Mouse (Mus musculus): Measurements from ENCODE around the gene Lzts3. TPM values are rescaled to one million over a fixed set of nuclear protein-coding genes. Genes with fewer than 3 reads are reported as not detected.

The Lzts3 gene
- polyA plus RNA-seq, 1 experiment from 2014 or later, result 1.0 TPM

DNA sequence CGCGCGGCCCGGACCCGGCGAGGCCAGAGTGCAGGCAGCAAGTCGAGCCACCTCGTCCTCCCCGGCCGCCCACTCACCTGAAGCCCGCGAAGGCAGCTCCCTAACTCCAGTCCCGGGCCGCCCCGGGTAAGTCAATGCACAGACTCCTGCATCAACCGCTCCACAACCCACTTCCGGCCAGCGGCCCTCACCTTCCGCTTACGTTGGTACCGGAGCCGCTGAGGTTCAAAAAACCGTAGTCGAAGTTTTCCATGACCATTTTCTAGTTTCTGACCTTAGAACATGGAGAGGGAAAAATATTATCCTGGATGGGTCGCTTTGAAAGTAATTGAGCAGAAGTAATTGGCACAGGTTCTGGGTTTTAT lies 12.8 kb downstream of the Lzts3 start, which contains the start of the genes Fastkd5 and Ubox5:
Gene Fastkd5, minus strand, starts transcription at position 189 of the 365 bp plus-strand sequence.
Gene Ubox5, minus strand, starts transcription at position 200 of the 365 bp plus-strand sequence.
- H3K4me2 ChIP-seq, result peak within 1 kb of the TSS; percentile 74
- ATAC-seq (ENCODE audit: insufficient read depth), result peak; percentile 86

DNA sequence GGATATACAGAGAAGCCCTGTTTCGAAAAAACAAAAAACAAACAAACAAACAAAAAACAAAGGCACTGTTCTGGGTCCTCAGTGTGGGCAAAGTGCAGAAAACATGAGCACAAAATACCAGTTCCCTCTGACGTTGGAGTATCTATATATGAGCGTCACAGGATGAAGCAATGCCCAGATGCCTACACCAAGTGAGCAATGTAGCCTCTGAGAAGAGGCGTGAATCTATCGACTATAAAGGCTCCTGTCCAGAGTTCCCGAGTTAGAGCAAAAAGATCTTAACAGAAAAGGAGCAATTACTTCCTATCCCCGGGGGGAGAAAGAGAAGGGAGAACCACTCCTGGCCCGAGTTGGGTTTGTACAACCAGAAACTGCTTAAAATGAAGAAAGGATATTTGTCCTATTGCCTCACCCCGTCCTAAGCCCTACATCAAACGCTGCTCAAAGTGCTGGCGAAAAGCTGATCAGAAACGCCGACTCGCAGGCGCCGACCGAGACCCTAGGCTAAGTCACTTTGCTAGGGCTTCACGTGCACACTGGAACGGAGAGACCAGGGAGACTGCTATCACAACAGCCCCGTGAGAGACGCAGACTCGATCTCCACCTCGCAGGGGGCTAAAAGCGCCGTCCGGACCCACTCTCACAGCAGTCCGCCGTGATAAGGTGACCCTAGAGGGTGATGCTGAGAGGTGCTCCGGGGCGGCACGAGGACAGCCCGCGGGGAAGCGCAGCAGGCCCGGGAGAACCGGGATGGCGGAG lies 13.3 kb downstream of the Lzts3 start:
- Histone ChIP-seq H3K36me3 (ENCODE audit: insufficient read depth) (peaks cover 17% of the 10 kb centered on the region), H3K9ac (peak overlapping the region; percentile 94), H3K27ac (ENCODE audit: low read depth) (peak overlapping the region; percentile 75), H3K9me3 (ENCODE audit: low read depth, low read length) (no peaks in the 10 kb centered on the region), H3K4me1 (ENCODE audit: insufficient read depth) (peaks cover 6% of the 10 kb centered on the region; the same call in 1 of the 2 replicates), H3K4me2 (peak overlapping the region; percentile 74), H3K4me3 (ENCODE audit: low read depth, low read length) (peak overlapping the region; percentile 95), H3K27me3 (ENCODE audit: insufficient read depth, low read length) (peaks cover 11% of the 10 kb centered on the region)
- DNase-seq, result peak; percentile 19
- peak; percentile 68 for ATAC-seq (ENCODE audit: insufficient read depth)
- no peak for TF ChIP-seq CTCF (IDR thresholded peaks at IDR 0.05; ENCODE audit: low read depth)
- WGBS, result 1% methylated on average over 37 of the region's 37 CpGs

More for the DNA sequence above, 12.8 kb downstream of the Lzts3 start, which contains the start of the genes Fastkd5 and Ubox5:
- TF ChIP-seq CTCF (IDR thresholded peaks at IDR 0.05; ENCODE audit: low read depth), result no peak
- Histone ChIP-seq H3K9me3 (ENCODE audit: low read depth, low read length) (no peaks in the 10 kb centered on the region), H3K4me3 (ENCODE audit: low read depth, low read length) (peak within 1 kb of the TSS; percentile 95), H3K36me3 (ENCODE audit: insufficient read depth) (peaks cover 17% of the 10 kb centered on the region), H3K27ac (ENCODE audit: low read depth) (peak within 1 kb of the TSS; percentile 75), H3K27me3 (ENCODE audit: insufficient read depth, low read length) (peaks cover 17% of the 10 kb centered on the region), H3K9ac (peak within 1 kb of the TSS; percentile 94), H3K4me1 (ENCODE audit: insufficient read depth) (peaks cover 11% of the 10 kb centered on the region)
- DNase-seq, result peak; percentile 97
- under 1% methylated on average over 25 of the region's 25 CpGs for WGBS

DNA sequence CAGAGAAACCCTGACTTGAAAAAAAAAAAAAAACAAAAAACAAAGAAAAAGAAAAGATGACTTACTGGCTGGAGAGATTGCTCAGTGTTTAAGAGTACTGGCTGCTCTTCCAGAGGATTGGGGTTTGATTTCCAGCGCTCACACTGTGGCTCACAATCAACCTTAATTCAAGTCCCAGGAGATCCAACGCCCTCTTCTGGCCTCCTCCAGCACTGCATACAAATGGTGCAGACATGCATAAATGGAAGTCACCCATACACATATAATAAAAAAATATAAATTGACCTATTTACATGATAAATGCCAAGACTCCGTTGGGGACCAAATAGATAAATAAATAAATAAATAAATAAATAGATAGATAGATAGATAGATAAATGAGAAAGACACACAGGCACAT lies 14.2 kb downstream of the Lzts3 start:
- H3K4me3 ChIP-seq (ENCODE audit: low read depth, low read length), result peak overlapping the region; percentile 95; the same call in 1 of the 2 replicates
- no peak overlapping the region for H3K27ac ChIP-seq (ENCODE audit: low read depth)
- peak overlapping the region; percentile 74 for H3K4me2 ChIP-seq
- H3K4me1 ChIP-seq (ENCODE audit: insufficient read depth), result peaks cover 6% of the 10 kb centered on the region; the same call in 1 of the 2 replicates
- H3K36me3 ChIP-seq (ENCODE audit: insufficient read depth), result peaks cover 24% of the 10 kb centered on the region
- 52% methylated on average over 3 of the region's 3 CpGs for WGBS
- peak; percentile 29 for TF ChIP-seq CTCF (IDR thresholded peaks at IDR 0.05; ENCODE audit: low read depth)
- no peaks in the 10 kb centered on the region for H3K9me3 ChIP-seq (ENCODE audit: low read depth, low read length)
- ATAC-seq (ENCODE audit: insufficient read depth) (no peak), DNase-seq (no peak)
- peaks cover 4% of the 10 kb centered on the region; the same call in 1 of the 2 replicates for H3K27me3 ChIP-seq (ENCODE audit: insufficient read depth, low read length)
- H3K9ac ChIP-seq, result peak overlapping the region; percentile 94; the same call in 1 of the 2 replicates

DNA sequence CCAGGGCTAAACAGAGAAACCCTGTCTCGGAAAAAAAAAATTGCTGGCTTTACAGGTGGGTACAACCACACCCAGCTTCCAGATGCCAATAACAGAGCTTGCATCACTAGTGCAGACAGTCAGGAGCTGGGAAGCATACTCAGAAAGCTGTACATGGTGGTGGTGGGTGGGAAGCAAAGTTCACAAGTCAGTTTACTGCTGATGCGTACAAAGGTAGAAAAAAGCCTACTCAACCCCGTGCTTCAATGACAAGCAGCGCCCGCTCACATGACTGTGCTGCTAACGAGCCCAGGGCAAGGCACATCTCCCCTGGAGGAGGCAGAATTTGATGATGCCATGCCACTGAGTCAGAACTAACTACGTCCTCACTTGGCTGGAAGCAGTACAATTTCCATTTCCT lies 23.6 kb downstream of the Lzts3 start:
- no peak overlapping the region for H3K27ac ChIP-seq (ENCODE audit: low read depth)
- no peak overlapping the region for H3K4me3 ChIP-seq (ENCODE audit: low read depth, low read length)
- WGBS, result 93% methylated on average over 7 of the region's 7 CpGs
- ATAC-seq (ENCODE audit: insufficient read depth), result no peak
- no peaks in the 10 kb centered on the region for H3K9me3 ChIP-seq (ENCODE audit: low read depth, low read length)
- H3K27me3 ChIP-seq (ENCODE audit: insufficient read depth, low read length), result no peaks in the 10 kb centered on the region
- no peak for TF ChIP-seq CTCF (IDR thresholded peaks at IDR 0.05; ENCODE audit: low read depth)
- no peak overlapping the region for H3K4me2 ChIP-seq
- H3K4me1 ChIP-seq (ENCODE audit: insufficient read depth), result no peaks in the 10 kb centered on the region
- H3K36me3 ChIP-seq (ENCODE audit: insufficient read depth), result peaks cover 48% of the 10 kb centered on the region
- no peak for DNase-seq
- H3K9ac ChIP-seq, result no peak overlapping the region

DNA sequence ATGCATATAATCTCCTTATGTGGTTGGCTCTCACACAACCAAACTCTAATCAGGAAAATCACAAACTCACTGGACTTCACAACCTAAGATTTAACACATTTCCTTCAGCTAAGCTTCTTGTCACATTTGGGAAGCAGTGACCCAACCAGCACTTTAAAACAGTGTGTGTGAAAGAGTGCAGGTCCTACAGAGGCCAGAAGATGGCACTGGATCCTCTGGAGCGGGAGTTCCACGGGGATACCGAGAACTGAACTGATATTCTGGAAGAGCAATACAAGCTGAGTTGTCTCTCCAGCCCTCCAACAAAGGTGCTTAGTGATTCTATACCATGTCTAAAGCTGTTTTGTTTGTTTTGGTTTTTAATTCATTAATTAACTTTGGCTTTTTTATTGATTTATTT lies 29.5 kb downstream of the Lzts3 start:
- no peak overlapping the region for H3K27ac ChIP-seq (ENCODE audit: low read depth)
- WGBS, result 53% methylated on average over 3 of the region's 3 CpGs
- no peak overlapping the region for H3K9ac ChIP-seq
- H3K36me3 ChIP-seq (ENCODE audit: insufficient read depth), result peaks cover 50% of the 10 kb centered on the region
- no peak for ATAC-seq (ENCODE audit: insufficient read depth)
- H3K9me3 ChIP-seq (ENCODE audit: low read depth, low read length), result no peaks in the 10 kb centered on the region
- H3K4me1 ChIP-seq (ENCODE audit: insufficient read depth), result no peaks in the 10 kb centered on the region
- no peak overlapping the region for H3K4me3 ChIP-seq (ENCODE audit: low read depth, low read length)
- peak; percentile 52 for TF ChIP-seq CTCF (IDR thresholded peaks at IDR 0.05; ENCODE audit: low read depth)
- H3K4me2 ChIP-seq, result no peak overlapping the region
- no peaks in the 10 kb centered on the region for H3K27me3 ChIP-seq (ENCODE audit: insufficient read depth, low read length)
- peak; percentile 55 for DNase-seq

DNA sequence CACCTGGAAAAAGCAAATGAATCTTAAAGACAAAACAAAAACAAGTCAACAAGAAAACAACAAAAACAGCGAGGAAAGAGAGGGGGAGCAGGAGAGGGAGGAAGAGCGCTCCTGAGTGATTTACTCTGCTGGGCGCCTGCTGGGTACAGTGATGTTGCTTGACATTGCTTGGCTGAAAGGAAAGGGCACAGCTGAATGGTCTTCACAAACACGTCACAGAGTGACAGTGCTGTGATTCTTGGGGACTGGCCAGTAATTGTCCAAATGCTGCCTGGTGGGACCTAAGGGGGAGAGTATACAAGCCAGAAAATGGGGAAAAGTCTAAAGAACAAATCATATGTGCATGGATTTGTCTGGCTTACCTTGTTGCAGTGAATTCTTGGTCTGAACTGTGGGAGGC lies 40.4 kb downstream of the Lzts3 start:
- H3K4me2 ChIP-seq, result no peak overlapping the region
- no peak for TF ChIP-seq CTCF (IDR thresholded peaks at IDR 0.05; ENCODE audit: low read depth)
- no peak overlapping the region for H3K9ac ChIP-seq
- H3K27me3 ChIP-seq (ENCODE audit: insufficient read depth, low read length), result no peaks in the 10 kb centered on the region
- DNase-seq, result peak; percentile 79
- H3K36me3 ChIP-seq (ENCODE audit: insufficient read depth), result peaks cover 42% of the 10 kb centered on the region
- peak; percentile 75; the same call in 1 of the 2 replicates for ATAC-seq (ENCODE audit: insufficient read depth)
- no peaks in the 10 kb centered on the region for H3K4me1 ChIP-seq (ENCODE audit: insufficient read depth)
- H3K4me3 ChIP-seq (ENCODE audit: low read depth, low read length), result no peak overlapping the region
- H3K9me3 ChIP-seq (ENCODE audit: low read depth, low read length), result no peaks in the 10 kb centered on the region
- H3K27ac ChIP-seq (ENCODE audit: low read depth), result no peak overlapping the region
- 64% methylated on average over 4 of the region's 4 CpGs for WGBS

DNA sequence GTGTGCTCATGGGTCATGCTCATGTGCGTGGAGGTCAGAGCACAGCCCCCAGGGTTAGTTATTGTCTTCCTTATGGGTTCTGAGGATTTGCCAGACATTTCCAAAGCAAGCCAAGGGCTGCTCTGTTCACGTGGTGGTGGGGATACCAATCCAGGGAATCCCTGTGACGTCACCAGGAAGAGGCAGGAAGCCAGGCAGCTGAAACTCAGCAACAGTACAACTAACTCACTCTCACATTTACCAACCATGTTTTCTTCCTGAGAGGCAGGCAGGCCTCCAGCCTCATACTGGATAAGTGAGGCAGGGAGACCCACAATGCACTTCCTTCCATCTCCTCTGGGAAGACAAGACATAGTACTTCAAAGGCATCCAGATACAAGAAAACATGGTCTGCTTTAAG lies 44.2 kb downstream of the Lzts3 start:
- Histone ChIP-seq H3K4me2 (no peak overlapping the region), H3K27me3 (ENCODE audit: insufficient read depth, low read length) (no peaks in the 10 kb centered on the region), H3K27ac (ENCODE audit: low read depth) (no peak overlapping the region), H3K4me1 (ENCODE audit: insufficient read depth) (no peaks in the 10 kb centered on the region), H3K36me3 (ENCODE audit: insufficient read depth) (peaks cover 54% of the 10 kb centered on the region), H3K9ac (no peak overlapping the region), H3K9me3 (ENCODE audit: low read depth, low read length) (no peaks in the 10 kb centered on the region), H3K4me3 (ENCODE audit: low read depth, low read length) (no peak overlapping the region)
- no peak for ATAC-seq (ENCODE audit: insufficient read depth)
- DNase-seq, result no peak
- WGBS, result 83% methylated on average over 3 of the region's 3 CpGs
- TF ChIP-seq CTCF (IDR thresholded peaks at IDR 0.05; ENCODE audit: low read depth), result no peak

Data from lung, embryonic 14.5 days (tissue).